Mouse (Mus musculus): ENCODE data around the gene Alg6.

- TF ChIP-seq CTCF (IDR thresholded peaks at IDR 0.05; ENCODE audit: insufficient read depth, low read depth, low read length) (no peak), POLR2A (IDR thresholded peaks at IDR 0.05; ENCODE audit: insufficient read depth, low read depth, low read length) (no peak)
Measured at GRCm38 (mm10) chr4:99717905-99718304, 2.4 kb downstream of the Alg6 start.

Measured in olfactory bulb, adult 2 months (tissue).